16 mouse cellular contexts compared by ENCODE assay signal in genomic region chr5:24124579-24125276, GRCm38 (mm10). TPM values are rescaled to one million over a fixed set of nuclear protein-coding genes. Genes with fewer than 3 reads are reported as not detected.
DNase-seq lines count a peak whose midpoint lies in the region; ATAC-seq and TF ChIP-seq lines count a peak whose summit lies in the region.
"Had no signal": no experiment of that assay in that cellular context is flagged by ENCODE, and none has a peak within 500 bp of the region (broad histone marks: within the 10 kb centered on the region; RNA-seq: fewer than 3 reads in every experiment).

No protein-coding gene starts in this region.

- intact Hi-C loops in gastrocnemius, postnatal 36 days (cut with DNase I), result no loop called here

- H3K27me3 ChIP-seq in heart, embryonic 12.5 days (replicated peaks), result no peaks in the 10 kb centered on the region
- H3K27me3 ChIP-seq in midbrain, embryonic 10.5 days (ENCODE audit: low read depth, poor library complexity, severe bottlenecking), result no peaks in the 10 kb centered on the region
- H3K27me3 ChIP-seq in midbrain, postnatal 0 days (ENCODE audit: insufficient read depth, low read length), result no peaks in the 10 kb centered on the region
- H3K27me3 ChIP-seq in forebrain, embryonic 14.5 days (replicated peaks; ENCODE audit: control insufficient read depth, insufficient read depth, low read length), result no peaks in the 10 kb centered on the region
- no peaks in the 10 kb centered on the region for H3K27me3 ChIP-seq in midbrain, embryonic 15.5 days (replicated peaks)
- H3K27me3 ChIP-seq: intestine, embryonic 15.5 days; kidney, embryonic 15.5 days; limb, embryonic 13.5 days; liver, embryonic 15.5 days had no signal

- no peak overlapping the region for H3K9ac ChIP-seq in heart, embryonic 12.5 days
- no peak overlapping the region for H3K9ac ChIP-seq in midbrain, postnatal 0 days (replicated peaks; ENCODE audit: low read length, poor library complexity, severe bottlenecking)
- H3K9ac ChIP-seq in forebrain, embryonic 14.5 days (ENCODE audit: low read length), result no peak overlapping the region
- no peak overlapping the region for H3K9ac ChIP-seq in midbrain, embryonic 15.5 days
- H3K9ac ChIP-seq: intestine, embryonic 15.5 days; kidney, embryonic 15.5 days; limb, embryonic 13.5 days; liver, embryonic 15.5 days had no signal

- H3K9me3 ChIP-seq in heart, embryonic 12.5 days (replicated peaks), result no peaks in the 10 kb centered on the region
- H3K9me3 ChIP-seq in midbrain, embryonic 10.5 days (replicated peaks), result no peaks in the 10 kb centered on the region
- H3K9me3 ChIP-seq in midbrain, postnatal 0 days (ENCODE audit: low read length), result no peaks in the 10 kb centered on the region
- no peaks in the 10 kb centered on the region for H3K9me3 ChIP-seq in forebrain, embryonic 14.5 days (replicated peaks; ENCODE audit: control insufficient read depth, low read length)
- H3K9me3 ChIP-seq in midbrain, embryonic 15.5 days, result no peaks in the 10 kb centered on the region
- H3K9me3 ChIP-seq: intestine, embryonic 15.5 days; kidney, embryonic 15.5 days; limb, embryonic 13.5 days; liver, embryonic 15.5 days had no signal

- no peak for ATAC-seq in heart, embryonic 12.5 days (ENCODE audit: insufficient number of reproducible peaks, low FRiP score)
- no peak for ATAC-seq in midbrain, postnatal 0 days (ENCODE audit: low FRiP score)
- peak; percentile 66 for ATAC-seq in forebrain, embryonic 14.5 days
- 0 out of 2 replicates have a peak, but pooled peaks have one; percentile 27 for ATAC-seq in midbrain, embryonic 15.5 days (replicated peaks)
- ATAC-seq: intestine, embryonic 15.5 days had no signal

- H3K4me1 ChIP-seq in heart, embryonic 12.5 days (replicated peaks), result peaks cover 15% of the 10 kb centered on the region; the same call in 1 of the 2 replicates
- peaks cover 49% of the 10 kb centered on the region for H3K4me1 ChIP-seq in midbrain, embryonic 10.5 days
- no peaks in the 10 kb centered on the region for H3K4me1 ChIP-seq in midbrain, postnatal 0 days (ENCODE audit: insufficient read depth, low read length)
- peaks cover 20% of the 10 kb centered on the region for H3K4me1 ChIP-seq in forebrain, embryonic 14.5 days (ENCODE audit: control insufficient read depth, insufficient read depth, low read length)
- peaks cover 23% of the 10 kb centered on the region for H3K4me1 ChIP-seq in midbrain, embryonic 15.5 days
- H3K4me1 ChIP-seq: intestine, embryonic 15.5 days; kidney, embryonic 15.5 days; limb, embryonic 13.5 days; liver, embryonic 15.5 days had no signal

- WGBS in heart, embryonic 12.5 days, result 84% methylated on average over 3 of the region's 3 CpGs
- 42% methylated on average over 3 of the region's 3 CpGs for WGBS in midbrain, embryonic 10.5 days
- WGBS in midbrain, postnatal 0 days, result 29% methylated on average over 3 of the region's 3 CpGs
- 24% methylated on average over 3 of the region's 3 CpGs for WGBS in forebrain, embryonic 14.5 days
- 27% methylated on average over 3 of the region's 3 CpGs for WGBS in midbrain, embryonic 15.5 days

- TF ChIP-seq CTCF in midbrain, postnatal 0 days (IDR thresholded peaks at IDR 0.05), result no peak

- H3K27ac ChIP-seq in heart, embryonic 12.5 days (ENCODE audit: poor library complexity, severe bottlenecking), result 0 out of 2 replicates have a peak overlapping the region, but pooled peaks have one; percentile 51
- H3K27ac ChIP-seq in midbrain, embryonic 10.5 days (replicated peaks), result peak overlapping the region; percentile 90
- no peak overlapping the region for H3K27ac ChIP-seq in midbrain, postnatal 0 days (ENCODE audit: low read depth, low read length)
- 0 out of 2 replicates have a peak overlapping the region, but pooled peaks have one; percentile 74 for H3K27ac ChIP-seq in forebrain, embryonic 14.5 days (ENCODE audit: low read depth, low read length)
- H3K27ac ChIP-seq in midbrain, embryonic 15.5 days, result peak overlapping the region; percentile 72; the same call in 1 of the 2 replicates
- H3K27ac ChIP-seq: intestine, embryonic 15.5 days; kidney, embryonic 15.5 days; limb, embryonic 13.5 days; liver, embryonic 15.5 days had no signal

- no peak overlapping the region for H3K4me3 ChIP-seq in heart, embryonic 12.5 days
- H3K4me3 ChIP-seq in midbrain, embryonic 10.5 days, result no peak overlapping the region
- H3K4me3 ChIP-seq in midbrain, postnatal 0 days (ENCODE audit: low read depth, low read length), result no peak overlapping the region
- no peak overlapping the region for H3K4me3 ChIP-seq in forebrain, embryonic 14.5 days (ENCODE audit: low read depth, low read length)
- H3K4me3 ChIP-seq in midbrain, embryonic 15.5 days, result no peak overlapping the region
- H3K4me3 ChIP-seq: intestine, embryonic 15.5 days; kidney, embryonic 15.5 days; limb, embryonic 13.5 days; liver, embryonic 15.5 days had no signal

- H3K4me2 ChIP-seq in heart, embryonic 12.5 days, result no peak overlapping the region
- H3K4me2 ChIP-seq in midbrain, postnatal 0 days (ENCODE audit: low read depth, low read length, poor library complexity, severe bottlenecking), result no peak overlapping the region
- H3K4me2 ChIP-seq in forebrain, embryonic 14.5 days (ENCODE audit: low read length), result no peak overlapping the region
- H3K4me2 ChIP-seq in midbrain, embryonic 15.5 days, result no peak overlapping the region
- H3K4me2 ChIP-seq: intestine, embryonic 15.5 days; kidney, embryonic 15.5 days; limb, embryonic 13.5 days; liver, embryonic 15.5 days had no signal

- peaks cover 13% of the 10 kb centered on the region; the same call in 1 of the 2 replicates for H3K36me3 ChIP-seq in heart, embryonic 12.5 days
- peaks cover 31% of the 10 kb centered on the region for H3K36me3 ChIP-seq in midbrain, embryonic 10.5 days
- H3K36me3 ChIP-seq in midbrain, postnatal 0 days (ENCODE audit: insufficient read depth, low read length), result peaks cover 6% of the 10 kb centered on the region; the same call in 1 of the 2 replicates
- H3K36me3 ChIP-seq in forebrain, embryonic 14.5 days (ENCODE audit: control insufficient read depth, insufficient read depth, low read length), result 0 out of 2 replicates have a peak, but pooled peaks cover 2% of the 10 kb centered on the region
- H3K36me3 ChIP-seq in midbrain, embryonic 15.5 days (replicated peaks), result 0 out of 2 replicates have a peak, but pooled peaks cover 6% of the 10 kb centered on the region
- H3K36me3 ChIP-seq: intestine, embryonic 15.5 days; kidney, embryonic 15.5 days had no signal

- DNase-seq in heart, adult 11 months, result no peak
- no peak for DNase-seq in midbrain, embryonic 10.5 days (ENCODE audit: low spot score)
- DNase-seq in midbrain, postnatal 0 days (ENCODE audit: low spot score), result no peak
- DNase-seq in forebrain, embryonic 14.5 days (ENCODE audit: low spot score), result no peak
- DNase-seq in gastrocnemius, postnatal 36 days, result no peak
- DNase-seq in ovary, adult 18-20 months (ENCODE audit: low spot score), result no peak
- DNase-seq: cerebellum, adult 11 months; heart, adult 18-20 months; lung, postnatal 14 days; spleen, adult 18-20 months had no signal

RNA-seq across cellular contexts. Expression of gene Klhl7, which starts 24.3 kb away (rescaled TPM):
- polyA plus RNA-seq in heart, embryonic 12.5 days (2016; fragmentation: Nextera tagmentation; extraction: Ambion mirVana), result 48.4 and 51.1 TPM in 2 replicates
- polyA plus RNA-seq in midbrain, embryonic 10.5 days (2016; fragmentation: Nextera tagmentation; extraction: Ambion mirVana), result 70.6 and 84.1 TPM in 2 replicates
- total RNA-seq in midbrain, postnatal 0 days (2014; rRNA removed), result 149 and 188 TPM in 2 replicates
- polyA plus RNA-seq in midbrain, postnatal 0 days (2015; fragmentation: Nextera tagmentation; extraction: Ambion mirVana), result 114 and 123 TPM in 2 replicates
- 184 and 217 TPM in 2 replicates for polyA plus RNA-seq in forebrain, embryonic 14.5 days (2014; fragmentation: Nextera tagmentation; extraction: Ambion mirVana)
- 143 and 159 TPM in 2 replicates for polyA plus RNA-seq in midbrain, embryonic 15.5 days (2015; fragmentation: Nextera tagmentation; extraction: Ambion mirVana)
- 10 to 100 TPM; 28.8 to 35.7 TPM for total RNA-seq in gastrocnemius, postnatal 36 days (2021)

RNA-seq across cellular contexts. Expression of gene Nupl2, which starts 40.0 kb away (rescaled TPM):
- polyA plus RNA-seq in heart, embryonic 12.5 days (2016; fragmentation: Nextera tagmentation; extraction: Ambion mirVana), result 12.4 and 13.5 TPM in 2 replicates
- 19.8 and 21.9 TPM in 2 replicates for polyA plus RNA-seq in midbrain, embryonic 10.5 days (2016; fragmentation: Nextera tagmentation; extraction: Ambion mirVana)
- total RNA-seq in midbrain, postnatal 0 days (2014; rRNA removed), result 10.6 and 14.0 TPM in 2 replicates
- 9.0 and 9.4 TPM in 2 replicates for polyA plus RNA-seq in midbrain, postnatal 0 days (2015; fragmentation: Nextera tagmentation; extraction: Ambion mirVana)
- 13.8 and 15.1 TPM in 2 replicates for polyA plus RNA-seq in forebrain, embryonic 14.5 days (2014; fragmentation: Nextera tagmentation; extraction: Ambion mirVana)
- polyA plus RNA-seq in midbrain, embryonic 15.5 days (2015; fragmentation: Nextera tagmentation; extraction: Ambion mirVana), result 14.2 and 15.6 TPM in 2 replicates
- total RNA-seq in gastrocnemius, postnatal 36 days (2021), result 1 to 10 TPM; 4.2 to 5.7 TPM

Comparison
In these comparisons a context has a peak if more than half of its experiments do, and no peak if none do; other contexts are left out.
1. ATAC-seq: peak in forebrain, embryonic 14.5 days (single experiment) and midbrain, embryonic 15.5 days (single experiment); none in heart, embryonic 12.5 days (single experiment) and midbrain, postnatal 0 days (single experiment).